Mouse (Mus musculus) lung, postnatal 36 days (tissue): Measurements from ENCODE around the gene Erbb3.
"Not testable (repeated sequence)": the region's sequence is repeated elsewhere in the genome, so short reads cannot be mapped to it uniquely, and the experiment has no call there.

ENCODE experiments used
- DNase-seq: peaks from one replicate; pipeline ENCODE4 v3.0.0; 2022; ENCODE audit warnings: mixed read lengths

Erbb3 gene

DNA sequence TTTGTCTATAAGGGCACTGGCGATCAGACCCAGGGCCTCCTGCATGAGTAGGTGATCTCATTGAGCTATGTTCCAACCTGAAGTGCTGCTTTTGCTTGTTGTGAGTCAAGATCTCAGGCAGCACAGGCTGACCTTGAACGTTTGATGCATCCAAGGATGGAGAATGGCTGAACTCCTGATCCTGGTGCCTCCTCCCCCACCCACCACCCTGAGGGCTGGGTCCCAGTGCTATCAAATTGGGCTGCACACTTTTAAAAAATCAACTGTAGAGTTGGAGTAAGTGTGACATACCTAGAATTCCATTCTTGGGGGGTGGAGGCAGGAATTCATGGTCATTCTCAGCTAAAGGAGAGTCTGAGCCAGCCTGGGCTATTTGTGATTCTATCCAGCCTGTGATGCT lies 17.0 kb upstream of the Erbb3 start:
- DNase-seq = no peak

DNA sequence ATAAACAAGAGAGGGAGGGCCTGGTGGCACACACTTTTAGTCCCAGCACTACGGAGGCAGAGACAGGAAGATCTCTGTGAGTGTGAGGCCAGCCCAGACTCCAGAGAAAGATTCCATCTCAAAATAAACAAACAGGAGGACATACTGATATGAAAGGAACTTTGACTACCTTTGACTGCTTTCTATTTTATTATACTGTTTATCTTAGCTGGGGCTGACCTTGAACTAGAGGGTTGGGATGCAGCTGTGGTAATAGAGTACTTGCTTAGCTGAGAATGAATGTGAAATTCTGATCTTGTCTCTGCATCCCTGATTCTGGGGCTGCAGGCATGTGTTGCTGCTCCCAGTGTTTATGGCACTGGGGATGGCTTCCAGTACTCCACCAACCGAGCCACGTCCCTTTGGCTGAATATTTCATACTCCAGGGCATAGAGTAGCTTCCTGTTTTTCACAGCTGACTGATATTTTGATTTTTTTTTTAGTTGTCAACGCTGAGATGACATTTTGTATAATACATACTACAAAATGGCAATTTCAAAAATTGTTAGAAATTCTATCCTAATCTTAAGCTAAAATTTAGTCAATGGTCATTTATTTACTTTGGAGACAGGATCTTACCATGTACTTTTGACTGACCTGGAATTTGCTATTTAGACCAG lies 13.1 kb upstream of the Erbb3 start:
- DNase-seq = no peak

DNA sequence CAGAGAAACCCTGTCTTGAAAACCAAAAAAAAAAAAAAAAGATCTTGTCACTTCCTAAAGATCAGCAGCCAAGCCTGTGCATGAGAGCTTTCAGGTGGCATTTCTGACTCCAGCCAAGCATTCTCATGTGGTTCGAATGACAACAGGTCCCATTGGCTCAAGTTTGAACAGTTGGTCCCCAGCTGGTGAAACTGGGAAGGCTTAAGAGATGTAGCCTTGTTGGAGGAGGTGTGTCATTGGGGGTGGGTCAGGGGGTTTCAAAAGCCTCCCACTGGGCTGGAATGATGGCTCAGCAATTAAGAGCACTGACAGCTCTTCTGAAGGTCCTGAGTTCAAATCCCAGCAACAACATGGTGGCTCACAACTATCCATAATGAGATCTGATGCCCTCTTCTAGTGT lies 12.0 kb upstream of the Erbb3 start:
- DNase-seq = no peak

DNA sequence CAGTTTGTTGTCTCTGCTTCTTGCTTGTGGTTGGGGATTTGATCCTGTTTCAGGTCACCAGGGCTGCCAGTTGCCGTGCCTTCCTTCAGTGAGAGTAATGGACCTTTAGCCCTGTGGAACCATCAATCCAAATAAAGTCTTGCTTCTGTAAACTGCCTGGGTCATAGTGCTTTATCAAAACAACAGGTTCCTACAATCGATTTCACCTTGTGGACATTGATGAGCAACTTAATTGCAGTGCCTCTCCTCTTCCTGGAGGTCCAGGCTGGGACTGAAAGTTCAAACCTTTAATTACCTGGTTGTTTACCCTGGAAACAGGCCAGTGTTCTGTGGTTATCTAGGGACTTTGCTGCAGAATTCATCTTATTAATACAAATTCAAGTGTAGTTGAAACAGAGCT lies 9.0 kb upstream of the Erbb3 start:
- DNase-seq = no peak

DNA sequence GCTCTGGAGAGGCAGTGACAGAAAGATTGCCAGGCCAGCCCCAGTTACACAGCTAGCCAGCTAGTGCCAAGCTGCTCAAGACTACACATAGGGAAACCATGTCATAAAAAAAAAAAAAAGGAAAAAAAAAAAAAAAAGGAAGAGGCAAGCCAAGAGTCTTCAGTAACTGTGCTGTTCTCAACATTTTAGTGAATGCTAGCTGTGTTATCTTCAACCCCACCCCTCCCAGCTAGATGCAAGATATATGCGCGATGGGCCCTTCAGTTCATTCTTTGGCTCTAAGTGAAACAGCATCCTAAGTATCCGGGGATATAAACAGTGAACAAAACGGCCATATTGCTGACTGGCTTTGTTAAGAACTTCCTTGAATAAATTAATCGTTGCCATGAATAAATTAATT lies 3.3 kb upstream of the Erbb3 start:
- no peak for DNase-seq

DNA sequence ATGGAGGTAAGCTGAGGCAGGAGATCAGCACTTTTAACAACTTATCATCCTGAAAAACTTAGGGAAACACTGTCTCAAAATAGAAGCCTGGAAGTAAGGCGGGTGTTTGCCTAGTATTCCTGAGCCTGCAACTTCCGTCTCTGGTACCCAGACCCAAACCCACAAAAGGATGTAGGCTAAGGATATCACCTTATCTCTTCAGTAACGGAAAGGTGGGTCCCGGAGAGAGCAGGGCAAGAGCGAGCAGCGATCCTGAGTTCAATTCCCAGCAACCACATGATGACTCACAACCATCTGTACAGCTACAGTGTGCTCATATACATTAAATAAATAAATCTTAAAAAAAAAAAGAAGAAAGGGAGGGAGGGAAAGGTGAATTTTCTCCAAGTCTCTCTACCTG lies 2.0 kb upstream of the Erbb3 start:
- DNase-seq = no peak

DNA sequence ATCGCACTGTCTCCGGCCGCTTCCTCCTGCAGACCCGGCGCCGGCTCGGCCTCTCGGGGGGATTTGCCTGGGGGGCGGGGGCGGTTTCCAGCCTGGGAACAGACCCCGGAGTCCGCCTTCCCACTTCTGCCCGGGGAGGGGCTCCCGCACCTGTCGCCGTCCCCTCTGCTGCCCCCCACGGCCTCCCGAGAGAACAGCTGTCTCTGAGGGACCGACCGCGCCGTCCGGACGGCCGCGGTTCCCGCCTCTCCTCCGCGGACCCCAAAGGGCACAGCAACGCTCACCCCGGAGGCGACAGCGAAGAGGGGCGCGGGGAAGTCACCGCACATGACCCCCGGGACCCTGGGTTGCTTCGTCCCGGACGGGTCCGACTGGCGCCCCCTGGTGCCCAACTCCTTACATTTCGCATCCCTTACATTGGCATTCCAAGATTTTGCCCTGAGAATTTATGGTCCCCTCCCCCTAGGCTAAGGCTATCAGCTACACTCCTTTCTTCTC lies 790 bp upstream of the Erbb3 start:
- DNase-seq = peak; percentile 71

DNA sequence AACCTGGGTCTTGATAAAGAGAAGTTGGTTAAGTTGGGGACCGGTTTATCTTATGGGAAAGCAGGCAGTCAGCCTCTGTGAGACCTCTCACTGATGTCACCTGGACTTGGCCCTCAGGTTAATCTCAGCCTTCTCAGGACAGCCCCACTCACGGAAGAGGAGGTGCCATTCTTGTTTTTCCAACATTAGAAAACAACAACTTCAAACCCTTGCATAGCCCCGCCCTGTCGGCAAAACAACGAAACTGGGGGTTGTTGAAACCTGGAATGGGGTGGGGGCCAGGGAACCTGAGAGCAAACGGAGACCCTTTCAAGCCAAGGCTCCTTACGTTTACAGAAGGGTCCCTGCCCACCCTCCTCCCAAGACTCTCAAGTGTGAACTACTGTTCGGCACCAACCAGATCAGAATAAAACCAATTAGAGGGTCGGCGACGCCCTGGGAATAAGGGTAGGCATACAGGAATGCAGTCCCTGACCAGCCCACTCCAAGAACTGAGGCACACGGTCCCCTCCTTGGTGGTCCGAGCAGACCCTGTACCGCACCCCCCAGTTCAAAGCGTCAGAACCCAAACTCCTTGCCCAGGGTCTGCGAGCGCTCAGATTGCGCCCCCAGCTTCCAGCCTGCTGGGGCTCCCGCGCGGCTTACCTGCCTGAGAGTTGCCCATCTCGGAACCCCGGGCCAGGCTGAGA lies 533 bp downstream of the Erbb3 start:
- peak; percentile 57 for DNase-seq

DNA sequence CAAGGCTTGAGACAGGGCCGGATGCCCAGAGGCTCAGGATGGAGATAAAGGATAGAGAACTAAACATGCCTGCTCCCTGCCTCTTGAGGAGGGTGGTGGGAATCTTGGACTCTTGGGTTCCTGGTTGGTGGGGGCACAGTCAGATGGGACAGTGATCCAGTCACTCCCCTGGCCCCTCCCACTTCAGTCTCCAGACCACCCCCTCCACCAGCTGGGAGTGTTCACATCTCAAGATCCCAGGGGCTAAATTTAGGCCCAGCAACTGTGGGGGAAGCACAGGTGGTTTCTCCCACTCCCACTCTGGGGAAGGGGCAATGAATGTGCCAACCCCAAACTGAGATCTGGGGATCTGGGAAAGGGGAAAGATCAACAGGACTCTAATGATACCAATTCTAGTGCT lies 1.3 kb downstream of the Erbb3 start:
- no peak for DNase-seq

DNA sequence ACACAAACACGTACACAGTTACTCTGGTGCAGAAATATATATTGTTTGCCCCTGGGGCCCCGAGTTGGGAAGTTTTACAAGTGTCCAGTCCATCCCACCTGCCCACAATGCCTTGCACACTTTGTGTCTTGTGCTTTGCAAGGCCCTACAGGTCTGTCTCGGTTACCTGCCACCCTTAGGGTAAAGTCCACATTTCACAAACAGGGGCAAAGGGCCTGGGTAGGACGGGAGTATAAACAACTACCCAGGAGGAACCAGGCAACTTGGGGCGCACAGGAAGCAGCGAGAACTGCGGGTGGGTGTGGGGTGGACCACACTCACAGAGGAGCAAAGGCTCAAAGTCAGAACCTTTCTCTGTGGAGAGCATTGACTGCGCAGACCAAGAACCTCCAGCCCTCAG lies 1.8 kb downstream of the Erbb3 start:
- no peak for DNase-seq

DNA sequence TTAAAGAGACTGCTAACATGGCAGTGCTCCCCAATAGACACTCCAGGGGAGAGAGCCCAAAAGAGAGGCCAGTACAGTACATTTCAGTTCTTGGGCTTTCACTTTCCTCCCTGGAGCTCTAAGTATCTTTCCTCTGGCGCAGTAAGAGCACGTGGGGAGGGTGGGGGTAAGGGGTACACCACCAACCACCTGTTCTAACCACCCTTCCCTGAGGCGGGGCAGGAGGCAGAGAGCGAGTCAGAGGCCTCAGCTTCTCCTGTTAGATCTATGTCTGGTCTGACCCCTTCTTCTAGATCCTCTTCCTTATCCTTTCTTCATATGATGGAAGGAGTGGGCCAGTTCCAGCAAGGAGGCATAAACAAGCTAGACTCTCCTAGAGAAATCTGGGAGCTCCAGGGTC lies 2.3 kb downstream of the Erbb3 start:
- no peak for DNase-seq

DNA sequence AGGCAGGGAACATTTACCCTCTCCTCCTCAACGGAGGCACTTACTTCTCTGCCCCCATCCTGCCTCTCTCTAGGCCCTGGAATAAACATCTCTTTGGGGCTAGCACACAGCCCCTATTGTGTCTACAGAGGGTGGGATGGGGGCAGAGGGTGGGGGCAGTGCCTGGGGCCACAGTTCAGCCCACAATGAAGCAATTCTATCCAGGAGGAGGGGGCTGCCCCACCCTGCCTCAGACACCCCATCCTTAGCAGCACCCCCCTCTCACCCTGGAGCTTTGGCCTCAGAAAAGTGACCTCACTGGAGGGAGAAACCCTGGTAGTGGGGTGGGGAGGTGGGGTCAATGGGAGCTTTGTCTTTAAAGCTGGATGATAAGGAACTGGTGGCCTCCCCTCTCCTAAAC lies 2.9 kb downstream of the Erbb3 start:
- DNase-seq = no peak

DNA sequence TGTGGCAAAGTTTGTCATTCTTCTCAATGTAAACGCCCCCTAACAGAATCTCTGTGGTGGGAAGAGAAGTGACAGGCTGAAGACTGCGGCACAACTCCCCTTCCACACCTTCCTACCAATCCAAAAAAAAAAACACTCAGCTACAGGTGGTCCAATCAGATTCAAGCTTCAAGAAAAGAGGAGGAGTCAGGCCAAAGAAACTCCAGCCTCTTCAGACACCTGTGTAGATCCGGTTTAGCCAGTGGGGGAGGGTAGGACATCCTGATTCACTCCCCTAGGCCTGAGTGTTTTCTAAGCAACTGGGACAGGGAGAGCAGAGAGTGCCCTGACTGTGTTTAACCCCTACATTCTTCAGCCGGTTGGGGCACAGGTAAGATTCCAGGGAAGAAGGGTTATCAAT lies 5.1 kb downstream of the Erbb3 start:
- DNase-seq = peak; percentile 93

DNA sequence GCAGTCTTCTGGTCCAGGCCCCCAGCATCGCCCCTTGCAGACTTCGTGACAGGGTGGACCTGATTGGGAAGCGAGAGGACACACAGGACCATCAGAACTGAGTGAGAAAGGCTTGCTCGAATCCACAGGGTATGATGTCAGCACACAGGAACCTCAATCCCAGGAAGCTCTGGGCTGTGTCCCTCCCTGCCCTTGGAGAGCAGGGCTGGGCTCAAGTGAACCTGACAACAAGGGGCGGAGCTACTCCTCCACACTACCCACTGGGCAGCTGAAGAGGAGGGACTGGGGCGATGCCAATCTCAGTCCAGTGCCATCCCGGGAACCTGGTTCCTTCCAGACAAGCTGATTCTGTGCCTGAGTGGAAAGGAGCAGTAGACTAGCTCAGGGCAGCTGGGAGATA lies 5.8 kb downstream of the Erbb3 start:
- peak; percentile 91 for DNase-seq

DNA sequence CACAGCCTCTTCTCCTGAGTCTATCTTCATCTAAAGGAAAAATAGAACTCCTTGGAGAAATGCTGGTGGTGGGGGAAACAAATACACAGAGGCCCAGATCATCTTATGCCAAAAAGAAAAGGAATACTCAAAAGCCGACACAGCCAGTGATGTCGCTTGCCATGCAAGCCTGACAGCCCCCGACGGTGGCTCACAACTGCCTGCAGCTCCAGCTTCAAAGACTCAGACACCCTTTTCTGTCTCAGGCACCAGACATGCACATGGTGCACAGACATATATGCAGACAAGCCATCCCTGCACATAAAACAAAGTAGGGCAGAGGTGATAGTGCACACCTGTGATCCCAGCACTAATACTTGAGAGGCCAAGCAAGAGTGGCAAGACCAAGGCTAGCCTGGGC lies 9.7 kb downstream of the Erbb3 start:
- DNase-seq = no peak

DNA sequence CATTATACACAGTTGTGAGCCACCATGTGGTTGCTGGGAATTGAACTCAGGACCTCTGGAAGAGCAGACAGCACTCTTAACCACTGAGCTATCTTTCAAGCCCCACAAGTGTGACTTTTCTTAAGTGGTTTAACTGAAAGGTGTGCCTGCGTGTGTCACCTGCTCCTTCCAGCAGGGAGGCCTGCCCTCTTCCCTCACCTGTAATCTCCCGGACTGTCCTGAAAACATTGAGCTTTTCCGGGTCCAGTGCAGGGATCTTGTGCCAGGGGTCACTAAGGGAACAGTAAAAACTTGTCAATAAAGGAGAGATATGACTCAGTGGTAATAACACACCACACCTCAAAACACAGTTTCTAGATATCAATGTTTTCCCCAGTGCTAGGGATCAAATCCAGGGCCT lies 10.2 kb downstream of the Erbb3 start:
- no peak for DNase-seq

DNA sequence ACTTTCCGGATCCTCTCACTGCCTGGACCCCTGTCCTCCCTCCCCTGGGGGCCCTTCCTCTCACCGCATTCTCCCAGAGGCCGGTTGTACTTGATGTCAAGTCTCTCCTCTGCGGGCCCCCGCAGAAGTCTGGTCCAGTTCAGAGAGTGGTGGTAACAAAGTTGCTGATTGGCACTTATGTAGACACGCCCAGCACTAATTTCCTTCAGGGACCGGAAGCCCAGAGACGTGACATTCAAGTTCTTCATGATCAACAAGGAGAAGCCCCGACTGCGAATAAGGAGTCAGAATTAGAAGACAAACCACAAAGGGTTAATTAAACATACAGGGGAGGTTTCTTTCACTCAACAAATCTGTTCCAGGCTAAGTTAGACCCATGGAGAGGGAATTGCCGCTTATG lies 11.1 kb downstream of the Erbb3 start:
- no peak for DNase-seq

DNA sequence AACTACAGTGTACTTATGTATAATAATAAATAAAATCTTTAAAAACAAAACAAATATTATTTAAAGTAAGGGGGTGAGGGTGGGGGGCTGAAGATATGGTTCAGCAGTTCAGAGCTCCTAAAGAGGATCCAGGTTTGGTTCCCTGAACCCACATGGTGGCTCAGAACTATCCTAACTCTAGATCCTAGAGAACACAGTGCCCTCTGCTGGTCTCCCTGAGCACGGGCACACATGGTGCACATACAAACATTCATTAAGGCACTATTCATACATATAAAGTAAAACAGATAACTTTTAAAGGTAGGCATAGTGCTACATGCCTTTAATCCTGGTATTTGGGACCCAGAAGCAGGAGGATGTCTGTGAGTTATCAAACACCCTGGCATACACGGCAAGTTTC lies 14.4 kb downstream of the Erbb3 start:
- DNase-seq = no peak

DNA sequence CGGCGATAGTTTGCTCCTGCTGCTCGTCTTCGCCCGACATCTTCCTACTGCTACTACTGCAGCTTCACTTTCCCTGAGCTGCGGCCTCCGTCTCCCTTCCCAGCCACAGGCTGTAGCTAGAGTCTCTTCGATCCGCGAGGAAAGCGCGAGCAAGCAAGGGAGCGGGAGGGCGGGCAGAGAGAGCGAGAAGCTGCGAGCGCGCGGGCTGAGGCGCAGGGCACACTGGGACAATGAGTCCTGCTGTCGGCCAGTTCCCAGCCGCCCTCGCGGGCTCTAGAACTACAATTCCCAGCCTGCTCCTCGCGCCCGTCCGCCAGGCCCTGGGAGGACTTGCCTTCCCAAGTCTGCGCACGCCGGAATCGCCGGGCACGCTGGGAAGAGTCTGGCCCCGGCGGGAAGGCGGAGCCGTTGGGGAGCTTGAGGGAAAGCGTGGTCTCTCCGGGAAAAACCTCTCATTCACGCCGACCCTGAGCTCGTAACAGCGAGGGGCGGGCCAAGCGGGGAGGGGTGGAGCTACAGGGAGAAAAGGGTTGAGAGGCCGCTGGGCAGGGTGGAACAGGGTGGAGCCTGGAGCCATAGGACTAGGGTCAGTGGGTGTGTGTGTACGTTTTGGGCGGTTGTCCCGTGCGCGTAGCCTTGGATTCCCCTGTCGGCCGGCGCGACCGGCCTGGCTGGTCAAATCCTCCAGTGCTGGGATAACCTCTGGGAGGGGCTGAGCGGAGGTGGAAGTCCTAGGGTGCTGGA lies 23.5 kb downstream of the Erbb3 start, which contains the start of gene Pa2g4:
Gene Pa2g4 (minus strand): TSS at position 200 of the 744 bp plus-strand sequence.
- peak; percentile 98 for DNase-seq

DNA sequence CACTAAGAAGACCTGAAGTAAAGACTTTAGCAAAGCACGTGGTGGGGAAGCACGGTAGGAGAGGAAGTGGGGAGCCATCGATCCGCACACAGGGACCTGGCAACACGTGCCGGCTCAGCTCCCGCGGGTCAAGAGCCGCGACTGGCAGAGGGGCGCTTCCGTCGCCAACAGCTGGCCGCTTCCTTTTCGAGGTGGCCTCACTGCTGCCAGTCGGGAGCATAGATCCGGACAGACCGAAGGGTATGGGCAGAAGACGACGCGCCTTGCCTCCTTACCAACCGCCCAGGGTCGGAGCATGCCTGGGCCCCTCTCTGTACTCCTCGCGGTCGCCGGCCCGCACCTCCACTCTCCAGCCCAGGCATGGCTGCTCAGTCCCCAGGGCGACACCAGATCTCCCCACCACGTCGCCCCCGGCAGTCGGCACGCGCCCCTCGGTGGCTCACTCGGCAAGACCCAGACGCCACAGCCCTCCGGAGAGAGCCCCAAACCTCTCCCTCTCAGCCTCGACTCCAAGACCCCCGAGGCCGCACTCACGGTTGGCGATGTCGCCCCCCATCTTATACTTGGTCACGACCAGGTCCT lies 24.2 kb downstream of the Erbb3 start:
- peak; percentile 40 for DNase-seq

DNA sequence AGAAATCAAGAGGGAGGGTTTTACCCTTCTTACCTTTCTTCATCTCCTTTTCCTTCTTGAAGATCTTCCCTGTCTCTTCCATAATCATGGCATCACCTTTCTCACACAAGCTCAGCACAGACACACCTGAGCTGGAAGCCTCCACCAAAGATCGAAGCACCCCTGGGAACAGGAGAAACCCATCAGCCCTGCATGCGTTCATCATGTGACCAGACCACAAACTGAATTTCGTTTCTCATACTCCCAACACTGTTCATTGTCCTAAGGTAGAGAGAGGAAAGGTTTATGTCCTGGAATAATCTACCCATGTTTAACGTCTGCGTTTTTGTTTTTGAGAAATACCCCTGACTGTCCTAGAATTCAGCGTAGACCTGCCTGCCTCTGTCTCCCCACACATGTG lies 25.9 kb downstream of the Erbb3 start:
- no peak for DNase-seq

DNA sequence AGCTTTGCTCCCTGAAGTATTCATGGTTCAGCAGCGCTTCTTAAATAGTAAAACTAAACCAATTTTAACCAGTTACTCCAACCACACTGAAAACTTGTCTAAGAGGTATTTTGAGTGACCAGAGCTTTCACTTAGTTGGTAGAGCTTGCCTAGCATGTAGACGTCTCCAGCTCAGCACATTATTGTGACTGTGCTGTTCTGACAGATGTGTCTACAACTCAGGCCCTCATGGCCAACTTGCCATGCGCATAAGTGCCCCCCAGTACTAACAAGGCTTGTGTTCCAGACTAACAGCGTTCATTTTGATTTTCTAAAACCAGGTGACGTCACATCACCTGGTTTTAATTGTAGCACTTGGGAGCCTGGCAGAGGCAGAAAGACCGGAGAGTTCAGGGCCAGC lies 32.5 kb downstream of the Erbb3 start:
- DNase-seq = no peak

DNA sequence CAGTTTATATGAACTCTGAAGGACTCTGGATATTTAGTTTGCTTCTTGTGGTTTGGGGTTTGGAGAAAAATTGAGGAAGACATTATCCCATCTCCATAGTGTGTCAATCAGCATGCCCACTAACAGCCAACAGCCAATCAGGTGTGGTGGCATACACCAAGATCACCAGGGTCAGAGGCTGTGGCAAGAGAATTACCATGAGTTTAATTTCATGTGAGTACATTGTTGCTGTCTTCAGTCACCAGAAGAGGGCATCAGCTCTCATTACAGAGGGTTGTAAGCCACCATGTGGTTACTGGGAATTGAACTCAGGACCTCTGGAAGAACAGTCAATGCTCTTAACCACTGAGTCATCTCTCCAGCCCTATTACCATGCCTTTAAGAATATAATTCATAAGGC lies 33.2 kb downstream of the Erbb3 start:
- peak; percentile 19 for DNase-seq

DNA sequence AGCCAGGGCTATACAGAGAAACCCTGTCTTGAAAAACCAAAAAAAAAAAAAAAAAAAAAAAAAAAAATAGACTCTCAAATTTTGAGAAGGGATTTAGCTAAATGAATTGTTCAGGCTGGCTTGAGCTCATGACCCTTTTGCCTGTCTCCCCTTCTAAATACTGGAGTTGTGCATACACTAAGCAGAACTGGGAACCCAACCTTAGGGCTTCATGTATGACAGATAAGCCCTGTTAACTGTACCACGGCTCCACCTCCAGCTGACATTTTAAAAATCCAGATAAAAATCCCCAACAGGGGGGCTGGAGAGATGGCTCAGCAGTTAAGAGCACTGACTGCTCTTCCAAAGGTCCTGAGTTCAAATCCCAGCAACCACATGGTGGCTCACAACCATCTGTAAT lies 33.9 kb downstream of the Erbb3 start:
- not testable (repeated sequence) for DNase-seq
